Mouse (Mus musculus) intestine, postnatal 0 days (tissue): ENCODE results near the gene Adar. TPM values are rescaled to one million over a fixed set of nuclear protein-coding genes. Genes with fewer than 3 reads are reported as not detected.

Experiments used
- ATAC-seq: fragments of 200-750 bp; cut with Nextera tagmentation; 2 replicates; pipeline ENCODE4 v1.8.0; 2017; ENCODE audit warnings: mild to moderate bottlenecking, moderate TSS enrichment, moderate library complexity
- H3K27ac ChIP-seq: fragments of 300-500 bp; sonication (generic); 2 replicates; pipeline ENCODE4 v1.5.1; 2014; ENCODE audit warnings: mild to moderate bottlenecking, low read depth, low read length, moderate library complexity
- H3K27me3 ChIP-seq: fragments of 300-500 bp; sonication (generic); replicated peaks from 2 replicates; pipeline ENCODE4 v1.6.1; 2014; ENCODE audit warnings: low read length, mixed read lengths; ENCODE audit not compliant: control insufficient read depth, insufficient read depth
- H3K36me3 ChIP-seq: fragments of 300-500 bp; sonication (generic); 2 replicates; pipeline ENCODE4 v1.6.1; 2014; ENCODE audit warnings: mild to moderate bottlenecking, moderate library complexity; ENCODE audit not compliant: control insufficient read depth, insufficient read depth
- H3K4me1 ChIP-seq: fragments of 300-500 bp; sonication (generic); replicated peaks from 2 replicates; pipeline ENCODE4 v1.6.1; 2014; ENCODE audit warnings: antibody characterized with exemption, low read length, mixed read lengths; ENCODE audit not compliant: control insufficient read depth, insufficient read depth
- H3K4me2 ChIP-seq: fragments of 300-500 bp; sonication (generic); replicated peaks from 2 replicates; pipeline ENCODE4 v1.6.1; 2014; ENCODE audit warnings: low read depth, mild to moderate bottlenecking, moderate library complexity
- H3K4me3 ChIP-seq: fragments of 300-500 bp; sonication (generic); 2 replicates; pipeline ENCODE4 v1.5.1; 2014; ENCODE audit warnings: low read depth, low read length
- H3K9ac ChIP-seq: fragments of 300-500 bp; sonication (generic); 2 replicates; pipeline ENCODE4 v1.6.1; 2014; ENCODE audit warnings: mild to moderate bottlenecking, low read depth, low read length
- H3K9me3 ChIP-seq: fragments of 300-500 bp; sonication (generic); 2 replicates; pipeline ENCODE4 v1.6.1; 2016; ENCODE audit warnings: mixed run types; ENCODE audit not compliant: control insufficient read depth
- CTCF ChIP-seq: sonication (generic); IDR thresholded peaks from 2 replicates; pipeline ENCODE4 v1.5.1; 2016; ENCODE audit warnings: low read depth, mild to moderate bottlenecking, control low read depth, antibody characterized with exemption, moderate library complexity
- WGBS: fragments of 180-500 bp; shearing (Covaris S2); extraction: QIAGEN DNeasy Blood & Tissue Kit; methylation state at CpG from one replicate; pipeline ENCODE4 v1.1.7; 2014; 5-methylcytosine and 5-hydroxymethylcytosine counted together
- polyA plus RNA-seq: library from polyadenylated mRNA; unstranded; fragments of >200 nt; fragmentation: Nextera tagmentation; extraction: Ambion mirVana; gene quantifications from 2 replicates; pipeline ENCODE4 v1.2.1, GENCODE M21; 2015

Gene Adar
- polyA plus RNA-seq, 1 experiment from 2014 or later, result 10.3 TPM

GRCm38 (mm10) chr3:89728848-89729247, 14.0 kb downstream of the Adar start:
- H3K27ac ChIP-seq, result no peak overlapping the region
- no peak for ATAC-seq
- 67% methylated on average over 2 of the region's 2 CpGs for WGBS

GRCm38 (mm10) chr3:89730350-89731331, 15.8 kb downstream of the Adar start:
- Histone ChIP-seq H3K4me1 (no peaks in the 10 kb centered on the region), H3K9me3 (no peaks in the 10 kb centered on the region), H3K4me2 (peak overlapping the region; percentile 64), H3K4me3 (peak overlapping the region; percentile 83), H3K9ac (peak overlapping the region; percentile 90), H3K27ac (peak overlapping the region; percentile 86), H3K27me3 (no peaks in the 10 kb centered on the region), H3K36me3 (peaks cover 12% of the 10 kb centered on the region)
- TF ChIP-seq CTCF, result peak; percentile 74
- peak; percentile 95 for ATAC-seq
- WGBS, result under 1% methylated on average over 31 of the region's 32 CpGs

More at GRCm38 (mm10) chr3:89728848-89729247, 14.0 kb downstream of the Adar start:
- Histone ChIP-seq H3K36me3 (no peaks in the 10 kb centered on the region), H3K9me3 (no peaks in the 10 kb centered on the region), H3K9ac (no peak overlapping the region), H3K27me3 (no peaks in the 10 kb centered on the region), H3K4me3 (no peak overlapping the region), H3K4me2 (no peak overlapping the region), H3K4me1 (no peaks in the 10 kb centered on the region)
- peak; percentile 43; the same call in 1 of the 2 replicates for TF ChIP-seq CTCF

- H3K9ac ChIP-seq, result no peak overlapping the region
- no peak overlapping the region for H3K4me3 ChIP-seq
- H3K27me3 ChIP-seq, result no peaks in the 10 kb centered on the region
- H3K4me2 ChIP-seq, result peak overlapping the region; percentile 64
- WGBS, result 83% methylated on average over 4 of the region's 4 CpGs
- no peak for ATAC-seq
- H3K4me1 ChIP-seq, result no peaks in the 10 kb centered on the region
- H3K9me3 ChIP-seq, result no peaks in the 10 kb centered on the region
- no peak overlapping the region for H3K27ac ChIP-seq
- peaks cover 25% of the 10 kb centered on the region for H3K36me3 ChIP-seq
- no peak for TF ChIP-seq CTCF
Observed at GRCm38 (mm10) chr3:89732091-89732490, 17.3 kb downstream of the Adar start.

GRCm38 (mm10) chr3:89738509-89738908, 23.7 kb downstream of the Adar start:
- Histone ChIP-seq H3K27me3 (no peaks in the 10 kb centered on the region), H3K36me3 (peaks cover 82% of the 10 kb centered on the region), H3K27ac (no peak overlapping the region), H3K4me2 (no peak overlapping the region), H3K4me1 (no peaks in the 10 kb centered on the region), H3K9me3 (no peaks in the 10 kb centered on the region), H3K4me3 (no peak overlapping the region), H3K9ac (no peak overlapping the region)
- ATAC-seq, result no peak
- no peak for TF ChIP-seq CTCF
- WGBS, result 97% methylated on average over 6 of the region's 6 CpGs

- Histone ChIP-seq H3K27ac (no peak overlapping the region), H3K4me1 (no peaks in the 10 kb centered on the region), H3K4me2 (no peak overlapping the region), H3K4me3 (no peak overlapping the region), H3K9ac (no peak overlapping the region), H3K36me3 (peaks cover 37% of the 10 kb centered on the region), H3K9me3 (no peaks in the 10 kb centered on the region), H3K27me3 (no peaks in the 10 kb centered on the region)
- TF ChIP-seq CTCF, result no peak
- no peak for ATAC-seq
- WGBS, result 12% methylated on average over 1 of the region's 1 CpGs
Observed at GRCm38 (mm10) chr3:89752307-89752706, 37.5 kb downstream of the Adar start.

- 64% methylated on average over 6 of the region's 6 CpGs for WGBS
- no peak overlapping the region for H3K4me3 ChIP-seq
- H3K4me2 ChIP-seq, result no peak overlapping the region
- peaks cover 16% of the 10 kb centered on the region for H3K36me3 ChIP-seq
- no peaks in the 10 kb centered on the region for H3K9me3 ChIP-seq
- no peak for TF ChIP-seq CTCF
- no peak for ATAC-seq
- no peaks in the 10 kb centered on the region for H3K27me3 ChIP-seq
- H3K4me1 ChIP-seq, result no peaks in the 10 kb centered on the region
- H3K27ac ChIP-seq, result no peak overlapping the region
- no peak overlapping the region for H3K9ac ChIP-seq
Observed at GRCm38 (mm10) chr3:89755283-89755682, 40.5 kb downstream of the Adar start.
